Mouse (Mus musculus) midbrain, postnatal 0 days (tissue): ENCODE measurements around the gene Ptpn14. TPM values are rescaled to one million over a fixed set of nuclear protein-coding genes. Genes with fewer than 3 reads are reported as not detected.

Experiments
- ATAC-seq: fragments of 200-750 bp; cut with Nextera tagmentation; 2 replicates; pipeline ENCODE4 v1.8.0; 2017; ENCODE audit warnings: moderate number of reproducible peaks, mild to moderate bottlenecking, moderate TSS enrichment, moderate library complexity; ENCODE audit not compliant: low FRiP score
- DNase-seq: peaks from one replicate; pipeline ENCODE4 v3.0.0-alpha.2; 2015; ENCODE audit warnings: low spot score
- H3K27ac ChIP-seq: fragments of 300-500 bp; sonication (generic); 2 replicates; pipeline ENCODE4 v1.5.1; 2014; ENCODE audit warnings: low read depth, mild to moderate bottlenecking, low read length, mixed read lengths
- H3K27me3 ChIP-seq: fragments of 300-500 bp; sonication (generic); 2 replicates; pipeline ENCODE4 v1.6.1; 2014; ENCODE audit warnings: low read length, control low read depth, mixed read lengths; ENCODE audit not compliant: insufficient read depth
- H3K36me3 ChIP-seq: fragments of 300-500 bp; sonication (generic); 2 replicates; pipeline ENCODE4 v1.6.1; 2014; ENCODE audit warnings: low read length, control low read depth, mixed read lengths; ENCODE audit not compliant: insufficient read depth
- H3K4me1 ChIP-seq: fragments of 300-500 bp; sonication (generic); 2 replicates; pipeline ENCODE4 v1.6.1; 2014; ENCODE audit warnings: mild to moderate bottlenecking, control low read depth, antibody characterized with exemption, low read length, mixed read lengths; ENCODE audit not compliant: insufficient read depth
- H3K4me2 ChIP-seq: fragments of 300-500 bp; sonication (generic); 2 replicates; pipeline ENCODE4 v1.6.1; 2014; ENCODE audit warnings: low read depth, mild to moderate bottlenecking, low read length, mixed read lengths; ENCODE audit not compliant: poor library complexity, severe bottlenecking
- H3K4me3 ChIP-seq: fragments of 300-500 bp; sonication (generic); 2 replicates; pipeline ENCODE4 v1.5.1; 2014; ENCODE audit warnings: low read depth, mild to moderate bottlenecking, low read length, moderate library complexity
- H3K9ac ChIP-seq: fragments of 300-500 bp; sonication (generic); replicated peaks from 2 replicates; pipeline ENCODE4 v1.6.1; 2014; ENCODE audit warnings: mild to moderate bottlenecking, low read length, moderate library complexity, mixed read lengths; ENCODE audit not compliant: poor library complexity, severe bottlenecking
- H3K9me3 ChIP-seq: fragments of 300-500 bp; sonication (generic); 2 replicates; pipeline ENCODE4 v1.6.1; 2016; ENCODE audit warnings: low read length, control low read depth
- CTCF ChIP-seq: IDR thresholded peaks from 2 replicates; pipeline ENCODE4 v1.5.1; 2016; ENCODE audit warnings: antibody characterized with exemption, mild to moderate bottlenecking
- WGBS: fragments of 180-500 bp; shearing (Covaris S2); extraction: QIAGEN DNeasy Blood & Tissue Kit; methylation state at CpG from one replicate; pipeline ENCODE4 v1.1.7; 2014; 5-methylcytosine and 5-hydroxymethylcytosine counted together
- polyA plus RNA-seq: library from polyadenylated mRNA; unstranded; fragments of >200 nt; fragmentation: Nextera tagmentation; extraction: Ambion mirVana; gene quantifications from 2 replicates; pipeline ENCODE4 v1.2.1, GENCODE M21; 2015
- total RNA-seq: library from RNA; depleted of rRNA; stranded (reverse); fragments of >200 nt; gene quantifications from 2 replicates; pipeline ENCODE4 v1.2.3, GENCODE M21; 2014

Gene Ptpn14
- total and polyA plus RNA-seq, 2 experiments from 2014 or later: 1.1 to 6.5 TPM

GRCm38 (mm10) chr1:189789545-189789944 is 61.5 kb downstream of the Ptpn14 start:
- WGBS: 37% methylated on average over 6 of the region's 6 CpGs
- H3K9ac ChIP-seq: no peak overlapping the region
- H3K4me3 ChIP-seq: no peak overlapping the region
- TF ChIP-seq CTCF: no peak
- H3K9me3 ChIP-seq: no peaks in the 10 kb centered on the region
- DNase-seq: no peak
- no peak overlapping the region for H3K4me2 ChIP-seq
- H3K4me1 ChIP-seq: 0 out of 2 replicates have a peak, but pooled peaks cover 5% of the 10 kb centered on the region
- H3K27me3 ChIP-seq: no peaks in the 10 kb centered on the region
- ATAC-seq: no peak
- H3K27ac ChIP-seq: no peak overlapping the region
- H3K36me3 ChIP-seq: no peaks in the 10 kb centered on the region

- no peak overlapping the region for H3K4me2 ChIP-seq
- TF ChIP-seq CTCF: no peak
- no peak overlapping the region for H3K4me3 ChIP-seq
- DNase-seq (no peak), ATAC-seq (no peak)
- H3K36me3 ChIP-seq: no peaks in the 10 kb centered on the region
- H3K9me3 ChIP-seq: no peaks in the 10 kb centered on the region
- H3K27ac ChIP-seq: no peak overlapping the region
- H3K27me3 ChIP-seq: no peaks in the 10 kb centered on the region
- H3K4me1 ChIP-seq: 0 out of 2 replicates have a peak, but pooled peaks cover 5% of the 10 kb centered on the region
- WGBS: 83% methylated on average over 7 of the region's 7 CpGs
- H3K9ac ChIP-seq: no peak overlapping the region
Observed at GRCm38 (mm10) chr1:189790666-189791065, 62.6 kb downstream of the Ptpn14 start.

- TF ChIP-seq CTCF: no peak
- Histone ChIP-seq H3K9me3 (no peaks in the 10 kb centered on the region), H3K4me2 (no peak overlapping the region), H3K27ac (no peak overlapping the region), H3K4me1 (0 out of 2 replicates have a peak, but pooled peaks cover 5% of the 10 kb centered on the region), H3K36me3 (no peaks in the 10 kb centered on the region), H3K27me3 (no peaks in the 10 kb centered on the region), H3K9ac (no peak overlapping the region), H3K4me3 (no peak overlapping the region)
- 28% methylated on average over 10 of the region's 10 CpGs for WGBS
- DNase-seq: peak; percentile 26
- ATAC-seq: no peak
Observed at GRCm38 (mm10) chr1:189791534-189792217, 63.6 kb downstream of the Ptpn14 start.

- H3K4me2 ChIP-seq: no peak overlapping the region
- H3K9me3 ChIP-seq: no peaks in the 10 kb centered on the region
- no peak for DNase-seq
- no peak overlapping the region for H3K27ac ChIP-seq
- H3K9ac ChIP-seq: no peak overlapping the region
- H3K27me3 ChIP-seq: no peaks in the 10 kb centered on the region
- no peak for TF ChIP-seq CTCF
- 86% methylated on average over 14 of the region's 14 CpGs for WGBS
- no peak for ATAC-seq
- 0 out of 2 replicates have a peak, but pooled peaks cover 5% of the 10 kb centered on the region for H3K4me1 ChIP-seq
- no peak overlapping the region for H3K4me3 ChIP-seq
- H3K36me3 ChIP-seq: no peaks in the 10 kb centered on the region
Observed at GRCm38 (mm10) chr1:189792560-189793195, 64.6 kb downstream of the Ptpn14 start.

GRCm38 (mm10) chr1:189798949-189799348 is 70.9 kb downstream of the Ptpn14 start:
- DNase-seq (no peak), ATAC-seq (no peak)
- Histone ChIP-seq H3K27me3 (no peaks in the 10 kb centered on the region), H3K27ac (no peak overlapping the region), H3K4me1 (no peaks in the 10 kb centered on the region), H3K9ac (no peak overlapping the region), H3K4me3 (no peak overlapping the region), H3K4me2 (no peak overlapping the region), H3K9me3 (no peaks in the 10 kb centered on the region), H3K36me3 (no peaks in the 10 kb centered on the region)
- 82% methylated on average over 15 of the region's 15 CpGs for WGBS
- no peak for TF ChIP-seq CTCF

- TF ChIP-seq CTCF: no peak
- H3K27me3 ChIP-seq: no peaks in the 10 kb centered on the region
- H3K9ac ChIP-seq: no peak overlapping the region
- H3K4me1 ChIP-seq: no peaks in the 10 kb centered on the region
- no peak overlapping the region for H3K4me3 ChIP-seq
- DNase-seq (peak; percentile 65), ATAC-seq (no peak)
- H3K4me2 ChIP-seq: no peak overlapping the region
- no peak overlapping the region for H3K27ac ChIP-seq
- no peaks in the 10 kb centered on the region for H3K36me3 ChIP-seq
- 47% methylated on average over 13 of the region's 13 CpGs for WGBS
- H3K9me3 ChIP-seq: no peaks in the 10 kb centered on the region
Observed at GRCm38 (mm10) chr1:189800211-189800961, 72.3 kb downstream of the Ptpn14 start.
